Mouse (Mus musculus) E14TG2a.4 (cell line): ENCODE measurements around the gene Ak8.

Source experiments
- CTCF ChIP-seq: conservative IDR thresholded peaks from 2 replicates; pipeline ENCODE4 v1.5.1; 2014; ENCODE audit warnings: low read length
- POU5F1 ChIP-seq: IDR thresholded peaks from 2 replicates; pipeline ENCODE4 v1.6.1; 2014; ENCODE audit warnings: low read length, borderline replicate concordance

DNA sequence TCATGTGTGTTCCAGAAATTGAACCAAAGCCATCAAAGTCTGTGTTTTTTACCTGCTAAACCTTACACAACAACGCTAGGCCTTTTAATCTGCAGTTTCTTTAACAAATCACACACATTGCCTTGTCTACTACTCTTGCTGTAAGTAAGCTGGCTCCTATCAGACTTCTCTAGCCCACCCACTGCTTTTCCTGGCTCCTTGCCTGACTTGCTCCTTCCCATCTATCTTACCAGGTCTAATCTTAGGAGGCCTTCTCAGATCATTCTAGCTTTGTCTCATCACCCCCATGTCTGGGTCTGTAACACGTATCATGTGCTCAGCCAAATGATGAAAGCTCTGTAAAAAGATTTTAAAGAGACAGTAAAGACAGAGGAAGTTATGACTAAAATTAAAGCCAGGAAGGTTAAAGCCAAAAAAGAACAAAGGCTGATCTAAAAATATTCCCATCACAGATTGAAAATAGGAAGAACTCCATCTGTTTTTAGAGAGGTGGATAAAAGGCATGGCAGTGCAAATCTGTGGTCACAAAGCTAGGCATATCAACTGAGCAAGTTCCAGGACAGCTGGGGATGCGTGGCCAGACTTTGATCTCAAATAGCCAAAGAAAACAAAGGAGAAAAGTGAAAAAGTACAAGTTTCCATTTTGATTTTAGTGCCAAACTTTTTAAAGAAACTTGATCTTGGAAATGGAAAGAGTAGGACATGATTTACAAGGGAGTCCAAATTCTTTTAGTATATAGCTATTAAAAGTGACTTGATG lies 136.4 kb downstream of the Ak8 start:
- no peak for TF ChIP-seq CTCF
- no peak for TF ChIP-seq POU5F1
